Mouse (Mus musculus) gastrocnemius, postnatal 4 days (tissue): Measurements from ENCODE around the gene Rhot1. TPM values are rescaled to one million over a fixed set of nuclear protein-coding genes. Genes with fewer than 3 reads are reported as not detected.

Source experiments
- DNase-seq, 2 experiments: peaks; one replicate each; pipeline ENCODE4 v3.0.0; 2021 to 2022; ENCODE audit warnings: low spot score in 2 of 2, mixed read lengths in 2 of 2
- total RNA-seq, 2 experiments: library from RNA; stranded (reverse); gene quantifications; 2 replicates each; pipeline ENCODE4 v1.2.3; 2021

The Rhot1 gene
- total RNA-seq, 2 experiments from 2014 or later: 54.6 to 55.2 TPM

DNA sequence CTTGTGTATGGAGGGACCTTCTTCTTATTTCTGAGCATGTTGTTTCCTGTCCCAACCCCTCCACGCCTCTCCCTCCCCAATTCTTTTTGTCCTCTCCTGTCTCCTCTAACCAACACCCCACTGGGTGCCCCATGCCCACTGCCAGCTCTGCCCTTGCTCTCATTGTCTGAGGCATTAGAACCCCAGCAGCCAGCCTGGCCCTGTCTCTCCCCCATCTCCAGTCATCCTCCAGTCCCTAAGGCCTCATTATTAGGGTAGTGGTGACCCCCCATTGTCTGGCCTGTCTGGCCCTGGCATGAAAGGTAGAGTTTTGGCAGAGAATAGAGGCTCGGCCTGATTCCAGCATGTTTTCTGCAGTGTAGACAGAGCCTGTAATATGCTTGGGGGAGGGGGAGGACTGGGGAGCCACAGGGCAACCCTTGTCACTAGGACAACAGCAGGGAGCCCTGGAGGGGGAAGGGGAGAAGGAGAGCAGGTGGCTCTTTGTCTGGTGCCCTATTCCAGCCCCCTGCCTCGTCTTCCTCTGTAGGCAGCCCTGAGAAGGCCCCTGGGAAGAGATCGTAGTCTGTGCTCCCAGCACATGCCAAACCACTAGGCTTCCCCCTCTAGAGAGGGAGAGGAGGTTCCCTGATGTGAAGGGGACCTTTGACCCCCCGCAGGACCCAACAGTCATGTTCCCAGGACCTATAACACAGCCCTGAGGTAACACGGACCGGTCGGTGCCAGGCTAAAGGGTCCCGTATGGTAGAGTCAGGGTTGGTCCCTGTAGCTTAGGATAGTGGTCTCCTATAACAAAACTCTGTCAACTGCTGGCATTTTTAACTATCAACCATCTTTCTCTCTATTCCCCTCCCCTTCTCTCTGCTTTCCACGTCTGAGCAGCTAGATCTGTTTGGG lies 107.2 kb downstream of the Rhot1 start:
- no peak for DNase-seq

Other genes with a start within 250 kb of the Rhot1 start
- 10 to 100 TPM; 35.9 to 39.8 TPM for gene Utp6, start 246.6 kb upstream of the Rhot1 start, total RNA-seq
- gene Suz12, start 215.9 kb upstream of the Rhot1 start, total RNA-seq: 10 to 100 TPM; 36.0 to 44.7 TPM
- 10 to 100 TPM; 22.4 to 26.0 TPM for gene Crlf3, start 128.0 kb upstream of the Rhot1 start, total RNA-seq
- 1 to 10 TPM; 6.6 to 7.2 TPM for gene Atad5, start 119.6 kb upstream of the Rhot1 start, total RNA-seq
- 10 to 100 TPM; 18.2 to 19.7 TPM for gene Tefm, start 66.8 kb upstream of the Rhot1 start, total RNA-seq
- 1 to 10 TPM; 4.6 to 6.2 TPM for gene Adap2, start 54.9 kb upstream of the Rhot1 start, total RNA-seq
- 1 to 10 TPM; 6.0 to 7.8 TPM for gene Rnf135, start 25.2 kb upstream of the Rhot1 start, total RNA-seq
- 10 to 100 TPM in 1 of 2 experiments, 1 to 10 TPM in 1; 9.7 to 11.5 TPM for gene Rhbdl3, start 91.9 kb downstream of the Rhot1 start, total RNA-seq
- 10 to 100 TPM; 22.3 to 25.5 TPM for gene 5730455P16Rik, start 169.0 kb downstream of the Rhot1 start, total RNA-seq
- 100 to 1,000 TPM; 111 to 146 TPM for gene Zfp207, start 174.3 kb downstream of the Rhot1 start, total RNA-seq
- 100 to 1,000 TPM; 126 to 134 TPM for gene Psmd11, start 219.6 kb downstream of the Rhot1 start, total RNA-seq